Mouse (Mus musculus): ENCODE results near the gene Olfr734.

Olfr734 gene

DNA sequence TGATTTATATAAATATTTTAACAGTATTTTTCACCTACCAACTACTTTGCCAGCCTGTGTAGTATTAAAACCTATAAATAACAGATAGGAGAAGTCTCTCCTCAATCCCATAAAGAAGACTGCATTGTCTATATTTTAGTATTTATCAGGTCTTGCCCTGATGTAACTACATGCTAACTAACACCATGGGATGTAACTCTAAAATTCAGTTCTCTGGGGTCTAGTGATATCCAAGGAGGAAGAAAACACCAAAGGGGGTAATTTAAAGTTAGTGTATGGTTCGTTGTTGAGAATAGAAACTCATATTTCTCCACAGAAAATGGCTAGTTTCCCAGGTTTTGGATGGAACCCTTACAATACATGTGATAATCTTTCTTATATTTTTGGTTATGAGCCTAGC is at the start of gene Olfr734:
Gene Olfr734, minus strand, starts transcription at position 101 of the 400 bp plus-strand sequence.
- no peak for DNase-seq (ENCODE audit: low read depth in 2 of 2, low spot score in 2 of 2)

DNA sequence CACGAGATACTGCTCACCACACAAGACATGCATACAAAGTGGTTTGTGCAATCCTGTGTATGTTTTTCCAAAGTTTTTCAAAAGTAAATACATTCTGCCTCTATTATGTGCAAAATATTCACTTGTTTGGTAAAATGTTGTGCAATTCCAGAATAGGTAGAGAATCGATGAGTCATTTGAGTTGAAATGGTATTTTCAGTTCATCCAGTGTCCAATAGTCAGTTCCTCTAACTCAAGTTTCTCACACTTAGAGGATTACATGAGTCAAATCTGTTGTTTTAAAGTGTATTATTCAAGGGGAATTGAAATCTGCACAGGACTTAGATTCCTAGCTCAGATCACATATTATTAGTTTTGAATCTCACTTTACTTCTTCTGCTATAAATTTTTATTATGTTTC is 37.0 kb upstream of the Olfr734 start:
- DNase-seq (ENCODE audit: low read depth in 2 of 2, low spot score in 2 of 2) = no peak

- no peak for DNase-seq (ENCODE audit: low read depth in 2 of 2, low spot score in 2 of 2)
Measured at GRCm38 (mm10) chr14:50360480-50360879, 33.9 kb upstream of the Olfr734 start.

GRCm38 (mm10) chr14:50357593-50357992 is 31.0 kb upstream of the Olfr734 start, which contains the start of gene Tlr11:
Gene Tlr11, plus strand, starts transcription at chr14:50357914.
- no peak for DNase-seq (ENCODE audit: low read depth in 2 of 2, low spot score in 2 of 2)

DNA sequence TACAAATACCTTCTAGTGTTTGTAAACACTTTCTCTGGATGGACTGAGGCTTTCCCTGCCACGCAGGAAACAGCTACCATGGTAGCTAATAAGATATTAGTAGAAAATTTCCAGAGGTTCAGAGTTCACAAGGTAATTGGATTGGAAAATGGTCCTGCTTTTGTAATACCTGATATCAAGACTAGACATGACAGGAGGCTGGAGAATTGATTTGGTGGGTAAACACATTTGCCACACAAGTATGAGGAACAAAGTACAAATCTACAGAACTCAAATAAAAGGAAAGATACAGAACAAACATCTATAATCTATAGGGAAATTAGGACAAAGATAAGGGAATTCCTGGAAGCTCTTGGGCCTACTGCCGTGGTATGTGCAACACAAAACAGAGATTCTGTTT is 30.2 kb upstream of the Olfr734 start:
- no peak for DNase-seq (ENCODE audit: low read depth in 2 of 2, low spot score in 2 of 2)

DNA sequence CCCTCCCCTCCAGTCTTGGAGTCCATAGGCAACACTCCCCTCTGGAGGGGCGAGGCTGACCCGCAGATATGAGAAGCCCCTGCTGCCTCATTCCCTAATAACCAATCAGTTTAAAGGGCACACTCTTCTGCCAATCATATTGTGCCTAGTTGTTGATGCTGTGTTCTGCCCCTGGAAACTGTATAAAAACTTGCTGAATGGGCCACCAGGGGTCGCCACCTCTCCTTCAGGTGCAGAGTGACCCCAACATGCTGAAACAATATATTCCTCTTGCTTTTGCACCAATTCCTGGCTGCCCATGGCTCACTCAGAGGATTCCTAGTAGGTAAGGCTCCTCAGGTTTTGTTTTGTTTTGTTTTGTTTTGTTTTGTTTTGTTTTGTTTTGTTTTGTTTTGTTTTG is 25.9 kb upstream of the Olfr734 start:
- DNase-seq (ENCODE audit: low read depth in 2 of 2, low spot score in 2 of 2) = no peak

DNA sequence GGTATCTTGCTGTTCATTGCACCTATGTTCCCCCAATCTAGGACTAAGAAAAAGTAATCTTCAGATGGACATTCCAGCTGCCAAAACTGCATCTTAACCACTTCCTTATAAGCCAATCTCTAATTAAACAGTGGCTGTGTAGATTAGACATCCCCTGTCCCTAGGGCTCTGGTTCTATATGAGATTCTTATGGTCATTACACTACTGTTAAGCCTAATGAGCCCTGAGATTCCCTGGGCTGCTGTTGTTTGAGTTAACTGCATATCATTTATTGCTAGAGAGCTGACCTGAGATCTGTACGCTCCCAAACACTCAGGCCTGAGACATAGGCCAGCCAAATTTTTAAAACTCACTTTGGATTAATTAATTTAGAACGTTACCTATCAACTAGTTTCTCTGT is 22.2 kb upstream of the Olfr734 start, which contains the start of gene Olfr735:
Gene Olfr735, minus strand, starts transcription at position 77 of the 400 bp plus-strand sequence.
- no peak for DNase-seq (ENCODE audit: low read depth in 2 of 2, low spot score in 2 of 2)

- no peak for DNase-seq (ENCODE audit: low read depth in 2 of 2, low spot score in 2 of 2)
Measured at GRCm38 (mm10) chr14:50301422-50301821, 25.1 kb downstream of the Olfr734 start, which contains the start of gene Olfr733. Gene Olfr733, minus strand, starts transcription at chr14:50301522.

- no peak for DNase-seq (ENCODE audit: low read depth in 2 of 2, low spot score in 2 of 2)
Measured at GRCm38 (mm10) chr14:50284106-50284505, 42.5 kb downstream of the Olfr734 start, which contains the start of gene Olfr732. Gene Olfr732, minus strand, starts transcription at chr14:50284206.
